Mouse (Mus musculus) kidney, embryonic 15.5 days (tissue): ENCODE results near the gene Spint1. TPM values are rescaled to one million over a fixed set of nuclear protein-coding genes. Genes with fewer than 3 reads are reported as not detected.

ENCODE experiments used
- ATAC-seq: fragments of 200-750 bp; cut with Nextera tagmentation; replicated peaks from 2 replicates; pipeline ENCODE4 v1.8.0; 2017; ENCODE audit warnings: moderate TSS enrichment; ENCODE audit not compliant: low FRiP score
- H3K27ac ChIP-seq: fragments of 300-500 bp; sonication (generic); 2 replicates; pipeline ENCODE4 v1.5.1; 2015; ENCODE audit warnings: mild to moderate bottlenecking, inconsistent platforms
- H3K27me3 ChIP-seq: fragments of 300-500 bp; sonication (generic); 2 replicates; pipeline ENCODE4 v1.6.1; 2015; ENCODE audit warnings: inconsistent platforms
- H3K36me3 ChIP-seq: fragments of 300-500 bp; sonication (generic); 2 replicates; pipeline ENCODE4 v1.6.1; 2015; ENCODE audit warnings: inconsistent platforms
- H3K4me1 ChIP-seq: fragments of 300-500 bp; sonication (generic); 2 replicates; pipeline ENCODE4 v1.6.1; 2015; ENCODE audit warnings: inconsistent platforms
- H3K4me2 ChIP-seq: fragments of 300-500 bp; sonication (generic); 2 replicates; pipeline ENCODE4 v1.6.1; 2015; ENCODE audit warnings: moderate library complexity, mild to moderate bottlenecking, inconsistent platforms
- H3K4me3 ChIP-seq: fragments of 300-500 bp; sonication (generic); replicated peaks from 2 replicates; pipeline ENCODE4 v1.5.1; 2015; ENCODE audit warnings: mild to moderate bottlenecking, inconsistent platforms
- H3K9ac ChIP-seq: fragments of 300-500 bp; sonication (generic); 2 replicates; pipeline ENCODE4 v1.6.1; 2015; ENCODE audit warnings: mild to moderate bottlenecking, inconsistent platforms
- H3K9me3 ChIP-seq: fragments of 300-500 bp; sonication (generic); replicated peaks from 2 replicates; pipeline ENCODE4 v1.6.1; 2016; ENCODE audit warnings: inconsistent platforms
- WGBS: fragments of 180-500 bp; shearing (Covaris S2); methylation state at CpG from one replicate; pipeline ENCODE4 v1.1.7; 2015; ENCODE audit warnings: mixed read lengths; 5-methylcytosine and 5-hydroxymethylcytosine counted together
- polyA plus RNA-seq: library from polyadenylated mRNA; unstranded; fragments of >200 nt; fragmentation: Nextera tagmentation; extraction: Ambion mirVana; gene quantifications from 2 replicates; pipeline ENCODE4 v1.2.1, GENCODE M21; 2015

The Spint1 gene
- polyA plus RNA-seq, 1 experiment from 2014 or later: 34.3 TPM

DNA sequence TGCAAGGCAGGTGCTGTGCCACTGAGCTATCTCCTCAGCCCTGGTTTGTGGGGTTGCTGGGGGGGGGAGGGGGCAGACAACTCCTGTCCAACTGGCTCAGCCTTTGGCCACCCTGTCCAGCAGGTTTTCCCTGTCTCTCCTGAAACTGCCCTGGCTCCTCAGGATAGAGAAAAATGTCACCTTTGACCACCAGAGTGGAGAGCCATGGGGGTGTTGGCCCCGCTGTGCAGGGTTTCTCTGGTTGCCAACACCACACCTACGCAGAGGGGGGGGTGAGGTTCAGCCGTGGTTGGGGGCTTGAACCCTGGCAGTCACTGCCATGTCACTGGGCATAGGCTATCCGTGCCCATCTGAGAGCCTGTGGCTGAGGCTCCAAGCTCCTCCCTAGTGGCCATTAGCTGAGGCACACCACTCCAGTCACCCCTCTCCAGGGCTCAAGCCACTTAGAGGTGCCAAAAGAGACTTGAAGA is 12.5 kb downstream of the Spint1 start:
- H3K9me3 ChIP-seq: no peaks in the 10 kb centered on the region
- 66% methylated on average over 4 of the region's 4 CpGs for WGBS
- peaks cover 16% of the 10 kb centered on the region for H3K27me3 ChIP-seq
- no peak overlapping the region for H3K9ac ChIP-seq
- no peak overlapping the region for H3K27ac ChIP-seq
- no peak overlapping the region for H3K4me3 ChIP-seq
- ATAC-seq: no peak
- peaks cover 4% of the 10 kb centered on the region; the same call in 1 of the 2 replicates for H3K4me1 ChIP-seq
- H3K36me3 ChIP-seq: 0 out of 2 replicates have a peak, but pooled peaks cover 5% of the 10 kb centered on the region
- no peak overlapping the region for H3K4me2 ChIP-seq

- WGBS: 68% methylated on average over 5 of the region's 5 CpGs
- no peak overlapping the region for H3K27ac ChIP-seq
- H3K9ac ChIP-seq: no peak overlapping the region
- no peak overlapping the region for H3K4me3 ChIP-seq
- H3K4me1 ChIP-seq: peaks cover 4% of the 10 kb centered on the region; the same call in 1 of the 2 replicates
- no peak overlapping the region for H3K4me2 ChIP-seq
- no peak for ATAC-seq
- no peaks in the 10 kb centered on the region for H3K9me3 ChIP-seq
- H3K27me3 ChIP-seq: peaks cover 24% of the 10 kb centered on the region
- H3K36me3 ChIP-seq: 0 out of 2 replicates have a peak, but pooled peaks cover 5% of the 10 kb centered on the region
These were observed 13.2 kb downstream of the Spint1 start for GRCm38 (mm10) chr2:119250377-119250776.

GRCm38 (mm10) chr2:119250826-119251478 is 13.8 kb downstream of the Spint1 start:
- 15% methylated on average over 11 of the region's 11 CpGs for WGBS
- H3K36me3 ChIP-seq: 0 out of 2 replicates have a peak, but pooled peaks cover 5% of the 10 kb centered on the region

GRCm38 (mm10) chr2:119254976-119255375 is 17.8 kb downstream of the Spint1 start:
- no peak for ATAC-seq
- Histone ChIP-seq H3K4me2 (no peak overlapping the region), H3K9me3 (no peaks in the 10 kb centered on the region), H3K4me1 (peaks cover 4% of the 10 kb centered on the region; the same call in 1 of the 2 replicates), H3K27me3 (peaks cover 36% of the 10 kb centered on the region), H3K4me3 (no peak overlapping the region), H3K9ac (no peak overlapping the region), H3K36me3 (no peaks in the 10 kb centered on the region), H3K27ac (no peak overlapping the region)
- 14% methylated on average over 7 of the region's 7 CpGs for WGBS

More at GRCm38 (mm10) chr2:119250826-119251478, 13.8 kb downstream of the Spint1 start:
- H3K4me2 ChIP-seq: peak overlapping the region; percentile 38; the same call in 1 of the 2 replicates
- no peak overlapping the region; the same call in 1 of the 2 replicates for H3K9ac ChIP-seq
- peaks cover 27% of the 10 kb centered on the region for H3K27me3 ChIP-seq
- H3K9me3 ChIP-seq: no peaks in the 10 kb centered on the region
- H3K4me3 ChIP-seq: no peak overlapping the region
- ATAC-seq: peak; percentile 69
- peaks cover 4% of the 10 kb centered on the region; the same call in 1 of the 2 replicates for H3K4me1 ChIP-seq
- peak overlapping the region; percentile 25; the same call in 1 of the 2 replicates for H3K27ac ChIP-seq

GRCm38 (mm10) chr2:119260518-119260917 is 23.4 kb downstream of the Spint1 start:
- no peak overlapping the region for H3K4me3 ChIP-seq
- no peak overlapping the region for H3K9ac ChIP-seq
- WGBS: 74% methylated on average over 1 of the region's 1 CpGs
- ATAC-seq: no peak
- peaks cover 11% of the 10 kb centered on the region for H3K27me3 ChIP-seq
- peaks cover 10% of the 10 kb centered on the region for H3K4me1 ChIP-seq
- no peak overlapping the region for H3K27ac ChIP-seq
- H3K9me3 ChIP-seq: no peaks in the 10 kb centered on the region
- H3K4me2 ChIP-seq: no peak overlapping the region
- H3K36me3 ChIP-seq: no peaks in the 10 kb centered on the region

DNA sequence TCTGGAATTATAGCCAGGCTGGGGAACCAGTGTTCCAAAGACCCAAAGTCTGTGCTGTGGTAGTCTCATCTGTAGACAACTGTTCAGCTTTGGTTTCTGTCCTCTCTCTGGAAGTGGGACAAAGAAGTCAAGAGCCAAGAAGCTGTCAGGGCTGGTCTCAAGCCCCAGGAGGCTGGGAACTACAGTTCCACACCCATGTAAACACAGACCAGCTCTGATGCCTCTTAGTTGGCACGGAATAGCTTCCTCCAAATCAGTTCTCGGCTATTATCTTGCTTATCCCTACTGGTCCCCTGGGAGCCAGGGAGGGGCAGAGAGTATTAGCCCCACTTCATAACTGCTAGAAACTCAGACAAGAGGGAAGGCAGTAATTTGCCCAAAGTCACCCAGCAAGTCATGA is 24.2 kb downstream of the Spint1 start:
- 57% methylated on average over 2 of the region's 2 CpGs for WGBS
- no peak for ATAC-seq
- Histone ChIP-seq H3K27me3 (peaks cover 9% of the 10 kb centered on the region; the same call in 1 of the 2 replicates), H3K27ac (no peak overlapping the region), H3K4me1 (peaks cover 10% of the 10 kb centered on the region), H3K9ac (no peak overlapping the region), H3K4me3 (no peak overlapping the region), H3K36me3 (no peaks in the 10 kb centered on the region), H3K4me2 (no peak overlapping the region), H3K9me3 (no peaks in the 10 kb centered on the region)

DNA sequence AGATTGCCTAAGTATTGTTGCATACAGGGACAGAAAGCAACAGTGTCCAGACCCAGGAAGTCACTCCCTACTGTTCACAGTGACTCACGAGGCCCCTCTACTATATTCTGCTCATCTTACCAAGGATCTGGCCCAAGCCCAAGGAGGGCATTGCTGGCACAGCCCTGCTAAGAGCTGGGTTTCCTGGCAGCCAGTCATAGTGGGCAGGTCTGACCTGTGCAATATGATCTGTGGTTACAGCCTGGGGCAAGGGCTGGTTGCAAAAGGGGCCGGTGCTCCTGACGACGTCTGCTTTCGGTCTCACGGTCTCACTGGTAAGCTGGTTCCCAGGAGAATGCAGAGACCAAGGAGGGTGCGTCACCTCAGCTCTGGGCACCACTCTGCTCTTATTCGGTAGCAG is 25.8 kb downstream of the Spint1 start:
- Histone ChIP-seq H3K27ac (no peak overlapping the region), H3K27me3 (no peaks in the 10 kb centered on the region; the same call in 1 of the 2 replicates), H3K9me3 (no peaks in the 10 kb centered on the region), H3K4me2 (peak overlapping the region; percentile 41), H3K4me3 (no peak overlapping the region), H3K36me3 (no peaks in the 10 kb centered on the region), H3K9ac (no peak overlapping the region), H3K4me1 (peaks cover 10% of the 10 kb centered on the region)
- WGBS: 14% methylated on average over 8 of the region's 8 CpGs
- ATAC-seq: peak; percentile 76

DNA sequence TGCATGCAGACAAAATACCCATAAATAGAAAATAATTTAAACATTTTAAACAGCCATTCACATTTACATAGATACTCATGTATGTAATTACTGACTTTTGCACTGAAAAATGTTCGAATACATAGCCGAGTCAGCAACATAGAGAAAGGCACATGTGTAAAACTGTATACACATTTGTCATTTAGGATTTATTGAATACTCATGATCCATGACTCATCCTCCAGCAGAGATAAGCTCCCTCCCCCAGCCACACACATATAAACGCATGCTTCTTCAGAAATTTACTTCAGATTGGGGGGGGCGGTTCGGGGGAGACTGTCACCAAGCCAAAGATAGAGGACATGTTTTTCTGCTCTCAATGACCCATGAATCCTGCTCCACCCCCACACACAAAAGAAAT is 26.7 kb downstream of the Spint1 start:
- peaks cover 10% of the 10 kb centered on the region for H3K4me1 ChIP-seq
- 71% methylated on average over 5 of the region's 5 CpGs for WGBS
- no peak overlapping the region for H3K4me2 ChIP-seq
- H3K27ac ChIP-seq: no peak overlapping the region
- no peaks in the 10 kb centered on the region; the same call in 1 of the 2 replicates for H3K27me3 ChIP-seq
- no peaks in the 10 kb centered on the region for H3K9me3 ChIP-seq
- H3K4me3 ChIP-seq: no peak overlapping the region
- no peaks in the 10 kb centered on the region for H3K36me3 ChIP-seq
- H3K9ac ChIP-seq: no peak overlapping the region
- no peak for ATAC-seq

GRCm38 (mm10) chr2:119270286-119270642 is 33.1 kb downstream of the Spint1 start:
- H3K9ac ChIP-seq: no peak overlapping the region
- 56% methylated on average over 9 of the region's 9 CpGs for WGBS
- peak overlapping the region; percentile 100 for H3K4me2 ChIP-seq
- H3K27me3 ChIP-seq: peaks cover 16% of the 10 kb centered on the region
- peak overlapping the region; percentile 64 for H3K4me3 ChIP-seq
- H3K36me3 ChIP-seq: no peaks in the 10 kb centered on the region
- peaks cover 9% of the 10 kb centered on the region for H3K4me1 ChIP-seq
- ATAC-seq: no peak
- H3K27ac ChIP-seq: no peak overlapping the region
- no peaks in the 10 kb centered on the region for H3K9me3 ChIP-seq

- under 1% methylated on average over 49 of the region's 49 CpGs for WGBS
- peak within 1 kb of the TSS; percentile 64 for H3K4me3 ChIP-seq
- peak; percentile 93 for ATAC-seq
- H3K36me3 ChIP-seq: no peaks in the 10 kb centered on the region
- peak within 1 kb of the TSS; percentile 100 for H3K4me2 ChIP-seq
- H3K9ac ChIP-seq: peak within 1 kb of the TSS; percentile 56
- H3K9me3 ChIP-seq: no peaks in the 10 kb centered on the region
- peaks cover 9% of the 10 kb centered on the region for H3K4me1 ChIP-seq
- H3K27ac ChIP-seq: no peak within 1 kb of the TSS
- H3K27me3 ChIP-seq: peaks cover 16% of the 10 kb centered on the region
These were observed 33.6 kb downstream of the Spint1 start, which contains the start of gene Rhov for GRCm38 (mm10) chr2:119270643-119271331. TSS of gene Rhov (minus strand) at chr2:119271272.

- H3K27ac ChIP-seq: no peak overlapping the region
- no peak overlapping the region for H3K4me2 ChIP-seq
- H3K9me3 ChIP-seq: no peaks in the 10 kb centered on the region
- H3K36me3 ChIP-seq: no peaks in the 10 kb centered on the region
- H3K4me1 ChIP-seq: peaks cover 9% of the 10 kb centered on the region
- no peak overlapping the region for H3K4me3 ChIP-seq
- 77% methylated on average over 1 of the region's 1 CpGs for WGBS
- peaks cover 16% of the 10 kb centered on the region for H3K27me3 ChIP-seq
- no peak for ATAC-seq
- H3K9ac ChIP-seq: no peak overlapping the region
These were observed 37.0 kb downstream of the Spint1 start for GRCm38 (mm10) chr2:119274126-119274525.

DNA sequence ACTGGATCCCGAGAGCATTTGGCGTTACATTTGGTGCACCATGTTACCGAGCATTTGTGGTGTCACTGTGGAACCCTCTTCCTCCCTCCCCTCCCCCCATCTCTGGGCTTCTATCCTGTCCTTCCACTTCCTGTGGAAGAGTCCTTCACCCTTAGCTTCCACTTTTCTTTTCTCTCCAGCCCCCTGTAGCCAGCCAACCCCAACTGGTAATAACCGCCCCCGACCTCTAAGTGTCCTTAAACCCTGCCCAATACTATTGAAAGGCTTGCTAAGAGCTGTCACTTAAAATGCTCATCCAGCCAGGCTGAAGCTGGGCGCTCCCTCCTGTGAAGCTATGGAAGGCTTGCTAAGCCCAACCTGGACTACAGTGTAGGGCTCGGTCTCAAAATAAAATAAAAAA is 39.8 kb downstream of the Spint1 start:
- no peak for ATAC-seq
- H3K4me3 ChIP-seq: no peak overlapping the region
- no peaks in the 10 kb centered on the region for H3K27me3 ChIP-seq
- H3K9ac ChIP-seq: no peak overlapping the region
- no peaks in the 10 kb centered on the region for H3K9me3 ChIP-seq
- H3K27ac ChIP-seq: no peak overlapping the region
- no peaks in the 10 kb centered on the region for H3K36me3 ChIP-seq
- 81% methylated on average over 7 of the region's 7 CpGs for WGBS
- H3K4me1 ChIP-seq: no peaks in the 10 kb centered on the region
- H3K4me2 ChIP-seq: no peak overlapping the region
